Mouse (Mus musculus) liver, embryonic 11.5 days (tissue): ENCODE data around the gene Rfx4. TPM values are rescaled to one million over a fixed set of nuclear protein-coding genes. Genes with fewer than 3 reads are reported as not detected.

Experiments
- ATAC-seq: fragments of 200-750 bp; cut with Nextera tagmentation; replicated peaks from 2 replicates; pipeline ENCODE4 v1.8.0; 2017; ENCODE audit warnings: moderate number of reproducible peaks, mild to moderate bottlenecking, moderate TSS enrichment, moderate library complexity; ENCODE audit not compliant: low FRiP score
- DNase-seq: peaks from one replicate; pipeline ENCODE4 v3.0.0-alpha.2; 2017; ENCODE audit warnings: low spot score
- H3K27ac ChIP-seq: fragments of 300-500 bp; sonication (generic); 2 replicates; pipeline ENCODE4 v1.5.1; 2014; ENCODE audit warnings: mild to moderate bottlenecking, low read depth, low read length, control low read depth
- H3K27me3 ChIP-seq: fragments of 300-500 bp; sonication (generic); replicated peaks from 2 replicates; pipeline ENCODE4 v1.6.1; 2014; ENCODE audit warnings: low read length, mixed read lengths; ENCODE audit not compliant: control insufficient read depth, insufficient read depth
- H3K36me3 ChIP-seq: fragments of 300-500 bp; sonication (generic); 2 replicates; pipeline ENCODE4 v1.6.1; 2014; ENCODE audit warnings: mild to moderate bottlenecking, low read length, moderate library complexity, mixed read lengths; ENCODE audit not compliant: control insufficient read depth, insufficient read depth
- H3K4me1 ChIP-seq: fragments of 300-500 bp; sonication (generic); replicated peaks from 2 replicates; pipeline ENCODE4 v1.6.1; 2014; ENCODE audit warnings: low read length, mixed read lengths; ENCODE audit not compliant: control insufficient read depth, insufficient read depth
- H3K4me2 ChIP-seq: fragments of 300-500 bp; sonication (generic); 2 replicates; pipeline ENCODE4 v1.6.1; 2014; ENCODE audit warnings: mild to moderate bottlenecking, control low read depth, moderate library complexity
- H3K4me3 ChIP-seq: fragments of 300-500 bp; sonication (generic); 2 replicates; pipeline ENCODE4 v1.5.1; 2014; ENCODE audit warnings: low read depth, low read length, control low read depth
- H3K9ac ChIP-seq: fragments of 300-500 bp; sonication (generic); 2 replicates; pipeline ENCODE4 v1.6.1; 2014; ENCODE audit warnings: low read depth, low read length, control low read depth
- H3K9me3 ChIP-seq: fragments of 300-500 bp; sonication (generic); 2 replicates; pipeline ENCODE4 v1.6.1; 2016; ENCODE audit warnings: low read length, inconsistent platforms, mixed read lengths; ENCODE audit not compliant: control insufficient read depth
- WGBS: fragments of 180-500 bp; shearing (Covaris S2); extraction: QIAGEN DNeasy Blood & Tissue Kit; methylation state at CpG from one replicate; pipeline ENCODE4 v1.1.7; 2014; 5-methylcytosine and 5-hydroxymethylcytosine counted together
- polyA plus RNA-seq: library from polyadenylated mRNA; unstranded; fragments of >200 nt; fragmentation: Nextera tagmentation; extraction: Ambion mirVana; gene quantifications from 2 replicates; pipeline ENCODE4 v1.2.1, GENCODE M21; 2014

Rfx4 gene
- polyA plus RNA-seq, 1 experiment from 2014 or later = not detected

- ATAC-seq (no peak), DNase-seq (no peak)
- H3K4me2 ChIP-seq = no peak overlapping the region
Measured at GRCm38 (mm10) chr10:84858806-84859496, 103.1 kb downstream of the Rfx4 start.

GRCm38 (mm10) chr10:84859556-84860380, 103.9 kb downstream of the Rfx4 start:
- no peak overlapping the region for H3K27ac ChIP-seq
- DNase-seq (no peak), ATAC-seq (no peak)
- whole genome bisulfite sequencing = 60% methylated on average over 13 of the region's 13 CpGs
- H3K9ac ChIP-seq = no peak overlapping the region
- H3K4me2 ChIP-seq = no peak overlapping the region
- H3K27me3 ChIP-seq = 0 out of 2 replicates have a peak, but pooled peaks cover 8% of the 10 kb centered on the region
- H3K4me3 ChIP-seq = no peak overlapping the region
- no peaks in the 10 kb centered on the region for H3K4me1 ChIP-seq
- H3K36me3 ChIP-seq = no peaks in the 10 kb centered on the region
- H3K9me3 ChIP-seq = no peaks in the 10 kb centered on the region

More at GRCm38 (mm10) chr10:84858806-84859496, 103.1 kb downstream of the Rfx4 start:
- Histone ChIP-seq H3K27ac (no peak overlapping the region), H3K4me1 (no peaks in the 10 kb centered on the region), H3K4me3 (no peak overlapping the region), H3K9ac (no peak overlapping the region), H3K27me3 (0 out of 2 replicates have a peak, but pooled peaks cover 8% of the 10 kb centered on the region), H3K9me3 (no peaks in the 10 kb centered on the region), H3K36me3 (no peaks in the 10 kb centered on the region)
- 34% methylated on average over 14 of the region's 14 CpGs for WGBS

- no peak overlapping the region for H3K4me3 ChIP-seq
- ATAC-seq = no peak
- no peaks in the 10 kb centered on the region for H3K9me3 ChIP-seq
- no peaks in the 10 kb centered on the region for H3K36me3 ChIP-seq
- no peak overlapping the region for H3K27ac ChIP-seq
- H3K9ac ChIP-seq = no peak overlapping the region
- H3K4me2 ChIP-seq = no peak overlapping the region
- 0 out of 2 replicates have a peak, but pooled peaks cover 8% of the 10 kb centered on the region for H3K27me3 ChIP-seq
- 87% methylated on average over 6 of the region's 6 CpGs for WGBS
- H3K4me1 ChIP-seq = no peaks in the 10 kb centered on the region
- DNase-seq = no peak
Measured at GRCm38 (mm10) chr10:84863488-84863887, 107.6 kb downstream of the Rfx4 start.

GRCm38 (mm10) chr10:84867577-84867976, 111.7 kb downstream of the Rfx4 start:
- H3K4me3 ChIP-seq = no peak overlapping the region
- H3K4me2 ChIP-seq = no peak overlapping the region
- no peaks in the 10 kb centered on the region for H3K4me1 ChIP-seq
- no peaks in the 10 kb centered on the region for H3K9me3 ChIP-seq
- H3K9ac ChIP-seq = no peak overlapping the region
- no peaks in the 10 kb centered on the region for H3K27me3 ChIP-seq
- no peaks in the 10 kb centered on the region for H3K36me3 ChIP-seq
- ATAC-seq (no peak), DNase-seq (no peak)
- WGBS = 84% methylated on average over 7 of the region's 7 CpGs
- no peak overlapping the region for H3K27ac ChIP-seq

- 81% methylated on average over 12 of the region's 12 CpGs for WGBS
- H3K27me3 ChIP-seq = no peaks in the 10 kb centered on the region
- no peak for DNase-seq
- H3K36me3 ChIP-seq = no peaks in the 10 kb centered on the region
- no peak overlapping the region for H3K9ac ChIP-seq
- no peak for ATAC-seq
- H3K9me3 ChIP-seq = no peaks in the 10 kb centered on the region
- H3K27ac ChIP-seq = no peak overlapping the region
- H3K4me2 ChIP-seq = no peak overlapping the region
- no peak overlapping the region for H3K4me3 ChIP-seq
- no peaks in the 10 kb centered on the region for H3K4me1 ChIP-seq
Measured at GRCm38 (mm10) chr10:84871285-84871684, 115.4 kb downstream of the Rfx4 start.

- no peak overlapping the region for H3K27ac ChIP-seq
- H3K4me2 ChIP-seq = no peak overlapping the region
- H3K27me3 ChIP-seq = no peaks in the 10 kb centered on the region
- H3K4me3 ChIP-seq = no peak overlapping the region
- H3K36me3 ChIP-seq = no peaks in the 10 kb centered on the region
- no peaks in the 10 kb centered on the region for H3K9me3 ChIP-seq
- ATAC-seq (no peak), DNase-seq (no peak)
- H3K9ac ChIP-seq = no peak overlapping the region
- H3K4me1 ChIP-seq = no peaks in the 10 kb centered on the region
- WGBS = 74% methylated on average over 4 of the region's 4 CpGs
Measured at GRCm38 (mm10) chr10:84871921-84872320, 116.1 kb downstream of the Rfx4 start.

GRCm38 (mm10) chr10:84879823-84880571, 124.1 kb downstream of the Rfx4 start:
- no peaks in the 10 kb centered on the region for H3K36me3 ChIP-seq
- no peak overlapping the region for H3K4me3 ChIP-seq
- WGBS = 70% methylated on average over 9 of the region's 9 CpGs
- H3K27me3 ChIP-seq = no peaks in the 10 kb centered on the region
- no peak for ATAC-seq
- no peaks in the 10 kb centered on the region for H3K4me1 ChIP-seq
- H3K4me2 ChIP-seq = no peak overlapping the region
- no peaks in the 10 kb centered on the region for H3K9me3 ChIP-seq
- no peak for DNase-seq
- no peak overlapping the region for H3K9ac ChIP-seq
- H3K27ac ChIP-seq = no peak overlapping the region

GRCm38 (mm10) chr10:84882528-84882927, 126.7 kb downstream of the Rfx4 start:
- H3K27me3 ChIP-seq = no peaks in the 10 kb centered on the region
- ATAC-seq (no peak), DNase-seq (no peak)
- no peaks in the 10 kb centered on the region for H3K36me3 ChIP-seq
- H3K4me3 ChIP-seq = no peak overlapping the region
- 76% methylated on average over 2 of the region's 2 CpGs for WGBS
- no peak overlapping the region for H3K27ac ChIP-seq
- no peak overlapping the region for H3K9ac ChIP-seq
- peaks cover 4% of the 10 kb centered on the region; the same call in 1 of the 2 replicates for H3K4me1 ChIP-seq
- H3K4me2 ChIP-seq = no peak overlapping the region
- no peaks in the 10 kb centered on the region for H3K9me3 ChIP-seq
